Mouse (Mus musculus): Measurements from ENCODE around the gene Zfp786. TPM values are rescaled to one million over a fixed set of nuclear protein-coding genes. Genes with fewer than 3 reads are reported as not detected.
A peak's percentile ranks its signal among the peaks of the same experiment; 100 is the strongest.

The Zfp786 gene
- polyA plus RNA-seq, 1 experiment from 2014 or later: 3.5 TPM

- Histone ChIP-seq H3K27me3 (ENCODE audit: control insufficient read depth, insufficient read depth, low read length) (no peaks in the 10 kb centered on the region), H3K9ac (replicated peaks; ENCODE audit: low read depth, low read length) (peak within 1 kb of the TSS; percentile 88), H3K4me1 (ENCODE audit: control insufficient read depth, insufficient read depth, low read length) (peaks cover 20% of the 10 kb centered on the region), H3K4me3 (ENCODE audit: low read depth, low read length) (peak within 1 kb of the TSS; percentile 77), H3K4me2 (replicated peaks; ENCODE audit: low read depth, low read length) (peak within 1 kb of the TSS; percentile 84), H3K36me3 (ENCODE audit: control insufficient read depth, insufficient read depth, low read length) (no peaks in the 10 kb centered on the region), H3K9me3 (ENCODE audit: control insufficient read depth, low read depth, low read length) (no peaks in the 10 kb centered on the region), H3K27ac (ENCODE audit: low read length) (peak within 1 kb of the TSS; percentile 98)
- ATAC-seq (ENCODE audit: insufficient number of reproducible peaks, insufficient read depth, low FRiP score, low read depth): peak; percentile 98
- under 1% methylated on average over 44 of the region's 44 CpGs for WGBS
Measured at GRCm38 (mm10) chr6:47813257-47813878, 17.3 kb downstream of the Zfp786 start, which contains the start of gene Pdia4. TSS of gene Pdia4 (minus strand) at chr6:47813430.

GRCm38 (mm10) chr6:47812271-47812915 is 18.3 kb downstream of the Zfp786 start:
- under 1% methylated on average over 17 of the region's 17 CpGs for WGBS
- Histone ChIP-seq H3K9ac (replicated peaks; ENCODE audit: low read depth, low read length) (peak overlapping the region; percentile 88), H3K4me2 (replicated peaks; ENCODE audit: low read depth, low read length) (peak overlapping the region; percentile 84), H3K36me3 (ENCODE audit: control insufficient read depth, insufficient read depth, low read length) (peaks cover 4% of the 10 kb centered on the region; the same call in 1 of the 2 replicates), H3K27me3 (ENCODE audit: control insufficient read depth, insufficient read depth, low read length) (no peaks in the 10 kb centered on the region), H3K9me3 (ENCODE audit: control insufficient read depth, low read depth, low read length) (no peaks in the 10 kb centered on the region), H3K4me3 (ENCODE audit: low read depth, low read length) (peak overlapping the region; percentile 77), H3K27ac (ENCODE audit: low read length) (peak overlapping the region; percentile 98), H3K4me1 (ENCODE audit: control insufficient read depth, insufficient read depth, low read length) (peaks cover 20% of the 10 kb centered on the region)
- ATAC-seq (ENCODE audit: insufficient number of reproducible peaks, insufficient read depth, low FRiP score, low read depth): no peak

DNA sequence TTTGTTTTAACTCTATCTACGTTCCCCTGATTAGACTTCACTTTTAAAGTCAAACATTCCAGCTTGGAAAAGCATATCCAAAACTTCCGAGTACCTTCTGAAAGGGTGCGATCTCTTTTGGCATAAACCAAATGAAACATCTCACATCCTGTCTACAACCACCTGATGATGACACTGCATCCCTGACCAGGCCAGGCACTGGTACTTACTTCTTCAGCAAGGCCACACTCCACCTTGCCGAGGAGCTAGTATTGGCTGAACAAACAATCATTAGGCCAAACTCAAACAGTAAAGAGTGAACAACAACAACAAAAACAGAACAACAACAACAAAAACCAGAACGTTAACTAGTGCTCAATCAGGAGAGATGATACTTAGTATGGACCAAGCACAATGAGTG is 19.3 kb downstream of the Zfp786 start:
- WGBS: 42% methylated on average over 5 of the region's 5 CpGs
- ATAC-seq (ENCODE audit: insufficient number of reproducible peaks, insufficient read depth, low FRiP score, low read depth): no peak

GRCm38 (mm10) chr6:47810181-47810580 is 20.5 kb downstream of the Zfp786 start:
- Histone ChIP-seq H3K4me2 (replicated peaks; ENCODE audit: low read depth, low read length) (0 out of 2 replicates have a peak overlapping the region, but pooled peaks have one; percentile 7), H3K9ac (replicated peaks; ENCODE audit: low read depth, low read length) (no peak overlapping the region), H3K9me3 (ENCODE audit: control insufficient read depth, low read depth, low read length) (no peaks in the 10 kb centered on the region), H3K36me3 (ENCODE audit: control insufficient read depth, insufficient read depth, low read length) (peaks cover 23% of the 10 kb centered on the region), H3K27me3 (ENCODE audit: control insufficient read depth, insufficient read depth, low read length) (no peaks in the 10 kb centered on the region), H3K4me1 (ENCODE audit: control insufficient read depth, insufficient read depth, low read length) (peaks cover 20% of the 10 kb centered on the region), H3K4me3 (ENCODE audit: low read depth, low read length) (no peak overlapping the region), H3K27ac (ENCODE audit: low read length) (no peak overlapping the region)
- WGBS: 66% methylated on average over 2 of the region's 2 CpGs
- ATAC-seq (ENCODE audit: insufficient number of reproducible peaks, insufficient read depth, low FRiP score, low read depth): no peak

More for the DNA sequence above, 19.3 kb downstream of the Zfp786 start:
- Histone ChIP-seq H3K9ac (replicated peaks; ENCODE audit: low read depth, low read length) (peak overlapping the region; percentile 88), H3K4me2 (replicated peaks; ENCODE audit: low read depth, low read length) (peak overlapping the region; percentile 84), H3K36me3 (ENCODE audit: control insufficient read depth, insufficient read depth, low read length) (peaks cover 11% of the 10 kb centered on the region), H3K9me3 (ENCODE audit: control insufficient read depth, low read depth, low read length) (no peaks in the 10 kb centered on the region), H3K4me3 (ENCODE audit: low read depth, low read length) (peak overlapping the region; percentile 77), H3K27me3 (ENCODE audit: control insufficient read depth, insufficient read depth, low read length) (no peaks in the 10 kb centered on the region), H3K4me1 (ENCODE audit: control insufficient read depth, insufficient read depth, low read length) (peaks cover 20% of the 10 kb centered on the region), H3K27ac (ENCODE audit: low read length) (no peak overlapping the region)

- Histone ChIP-seq H3K9me3 (ENCODE audit: control insufficient read depth, low read depth, low read length) (no peaks in the 10 kb centered on the region), H3K4me3 (ENCODE audit: low read depth, low read length) (no peak overlapping the region), H3K36me3 (ENCODE audit: control insufficient read depth, insufficient read depth, low read length) (peaks cover 34% of the 10 kb centered on the region), H3K4me1 (ENCODE audit: control insufficient read depth, insufficient read depth, low read length) (peaks cover 17% of the 10 kb centered on the region), H3K27ac (ENCODE audit: low read length) (no peak overlapping the region), H3K27me3 (ENCODE audit: control insufficient read depth, insufficient read depth, low read length) (no peaks in the 10 kb centered on the region), H3K4me2 (replicated peaks; ENCODE audit: low read depth, low read length) (no peak overlapping the region), H3K9ac (replicated peaks; ENCODE audit: low read depth, low read length) (no peak overlapping the region)
- ATAC-seq (ENCODE audit: insufficient number of reproducible peaks, insufficient read depth, low FRiP score, low read depth): no peak
- WGBS: 80% methylated on average over 4 of the region's 4 CpGs
Measured at GRCm38 (mm10) chr6:47809053-47809452, 21.6 kb downstream of the Zfp786 start.

GRCm38 (mm10) chr6:47808545-47808944 is 22.1 kb downstream of the Zfp786 start:
- ATAC-seq (ENCODE audit: insufficient number of reproducible peaks, insufficient read depth, low FRiP score, low read depth): no peak
- H3K4me1 ChIP-seq (ENCODE audit: control insufficient read depth, insufficient read depth, low read length): peaks cover 17% of the 10 kb centered on the region
- H3K36me3 ChIP-seq (ENCODE audit: control insufficient read depth, insufficient read depth, low read length): peaks cover 39% of the 10 kb centered on the region
- no peak overlapping the region for H3K4me2 ChIP-seq (replicated peaks; ENCODE audit: low read depth, low read length)
- WGBS: 89% methylated on average over 5 of the region's 5 CpGs
- H3K9me3 ChIP-seq (ENCODE audit: control insufficient read depth, low read depth, low read length): no peaks in the 10 kb centered on the region
- H3K9ac ChIP-seq (replicated peaks; ENCODE audit: low read depth, low read length): no peak overlapping the region
- no peak overlapping the region for H3K27ac ChIP-seq (ENCODE audit: low read length)
- no peaks in the 10 kb centered on the region for H3K27me3 ChIP-seq (ENCODE audit: control insufficient read depth, insufficient read depth, low read length)
- no peak overlapping the region for H3K4me3 ChIP-seq (ENCODE audit: low read depth, low read length)

GRCm38 (mm10) chr6:47807419-47807818 is 23.2 kb downstream of the Zfp786 start:
- H3K4me1 ChIP-seq (ENCODE audit: control insufficient read depth, insufficient read depth, low read length): peaks cover 17% of the 10 kb centered on the region
- no peak overlapping the region for H3K9ac ChIP-seq (replicated peaks; ENCODE audit: low read depth, low read length)
- H3K4me3 ChIP-seq (ENCODE audit: low read depth, low read length): no peak overlapping the region
- H3K4me2 ChIP-seq (replicated peaks; ENCODE audit: low read depth, low read length): no peak overlapping the region
- no peak for ATAC-seq (ENCODE audit: insufficient number of reproducible peaks, insufficient read depth, low FRiP score, low read depth)
- H3K27me3 ChIP-seq (ENCODE audit: control insufficient read depth, insufficient read depth, low read length): no peaks in the 10 kb centered on the region
- no peak overlapping the region for H3K27ac ChIP-seq (ENCODE audit: low read length)
- WGBS: 89% methylated on average over 2 of the region's 2 CpGs
- H3K36me3 ChIP-seq (ENCODE audit: control insufficient read depth, insufficient read depth, low read length): peaks cover 50% of the 10 kb centered on the region
- H3K9me3 ChIP-seq (ENCODE audit: control insufficient read depth, low read depth, low read length): no peaks in the 10 kb centered on the region

- Histone ChIP-seq H3K27ac (ENCODE audit: low read length) (no peak overlapping the region), H3K4me1 (ENCODE audit: control insufficient read depth, insufficient read depth, low read length) (peaks cover 4% of the 10 kb centered on the region; the same call in 1 of the 2 replicates), H3K36me3 (ENCODE audit: control insufficient read depth, insufficient read depth, low read length) (peaks cover 68% of the 10 kb centered on the region), H3K4me2 (replicated peaks; ENCODE audit: low read depth, low read length) (no peak overlapping the region), H3K9ac (replicated peaks; ENCODE audit: low read depth, low read length) (no peak overlapping the region), H3K4me3 (ENCODE audit: low read depth, low read length) (no peak overlapping the region), H3K9me3 (ENCODE audit: control insufficient read depth, low read depth, low read length) (no peaks in the 10 kb centered on the region), H3K27me3 (ENCODE audit: control insufficient read depth, insufficient read depth, low read length) (no peaks in the 10 kb centered on the region)
- no peak for ATAC-seq (ENCODE audit: insufficient number of reproducible peaks, insufficient read depth, low FRiP score, low read depth)
- WGBS: 76% methylated on average over 2 of the region's 2 CpGs
Measured at GRCm38 (mm10) chr6:47805520-47805919, 25.1 kb downstream of the Zfp786 start.
